Mouse (Mus musculus) frontal cortex, postnatal 10 days (tissue): ENCODE data around the gene Nck2.

Experiments
- DNase-seq, 2 experiments: peaks; one replicate each; pipeline ENCODE4 v3.0.0; 2022; ENCODE audit warnings: low spot score in 2 of 2, mixed read lengths in 1 of 2

Nck2 gene

DNA sequence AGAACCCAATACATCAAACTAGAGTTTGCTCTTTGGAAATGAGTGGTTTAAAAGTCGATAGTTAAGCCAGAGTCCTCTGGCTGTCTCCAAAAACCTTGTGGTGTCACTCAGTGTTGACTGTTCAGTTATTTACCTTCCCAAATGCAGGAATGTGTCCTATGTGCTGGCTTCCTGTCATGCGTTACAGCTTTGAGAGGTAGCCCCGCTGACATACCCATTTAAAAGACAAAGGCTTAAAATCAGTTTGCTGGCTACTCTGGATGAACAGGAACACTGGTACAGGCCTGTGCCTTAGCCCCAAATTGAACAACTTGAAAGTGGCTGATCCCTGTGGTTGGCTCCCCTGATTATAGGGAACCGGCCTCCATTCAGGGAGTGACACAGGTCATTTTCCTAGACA lies 126.7 kb downstream of the Nck2 start:
- DNase-seq: no peak

DNA sequence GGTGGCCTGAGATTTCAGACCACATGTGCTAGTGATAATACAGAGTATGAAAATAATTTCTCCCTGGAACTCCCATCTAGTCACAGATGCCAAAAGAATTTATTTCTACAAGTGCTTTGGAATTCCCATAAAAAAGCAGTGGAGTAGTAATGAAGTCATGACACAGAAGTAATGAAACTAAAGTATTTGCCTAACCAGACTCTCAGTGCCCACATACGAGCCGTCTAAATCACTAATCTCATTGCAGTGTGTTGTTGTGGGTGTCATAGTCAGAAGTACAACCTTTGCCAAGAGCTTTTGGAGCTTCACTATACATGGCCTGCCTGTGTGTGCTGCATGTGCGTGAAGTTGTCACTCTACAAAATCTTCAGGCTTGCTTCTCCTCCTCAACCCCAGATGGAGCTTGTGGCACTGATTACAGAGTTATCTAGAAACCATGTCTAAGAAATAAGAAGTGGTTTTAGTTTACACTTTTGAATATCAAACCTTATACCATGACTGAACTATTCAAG lies 130.5 kb downstream of the Nck2 start:
- DNase-seq: no peak

DNA sequence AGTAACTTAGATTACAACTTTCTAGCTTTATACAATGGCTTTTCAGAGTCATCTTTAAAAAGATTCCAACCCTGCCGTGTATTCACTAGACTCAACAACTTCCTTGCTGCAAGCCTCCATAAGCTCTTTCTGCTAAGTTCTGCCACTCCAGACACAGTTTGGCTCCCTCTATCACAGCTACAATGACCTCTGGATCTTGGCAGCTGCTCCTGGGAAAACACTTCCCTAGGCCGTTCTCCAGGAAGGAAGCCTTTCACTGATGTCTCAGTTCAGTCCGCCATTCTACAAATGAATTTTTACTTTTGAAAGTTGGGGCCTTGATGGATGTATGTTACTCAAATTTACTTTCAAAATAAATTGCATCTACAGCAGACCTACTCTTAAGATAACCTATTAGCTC lies 133.0 kb downstream of the Nck2 start:
- no peak for DNase-seq

DNA sequence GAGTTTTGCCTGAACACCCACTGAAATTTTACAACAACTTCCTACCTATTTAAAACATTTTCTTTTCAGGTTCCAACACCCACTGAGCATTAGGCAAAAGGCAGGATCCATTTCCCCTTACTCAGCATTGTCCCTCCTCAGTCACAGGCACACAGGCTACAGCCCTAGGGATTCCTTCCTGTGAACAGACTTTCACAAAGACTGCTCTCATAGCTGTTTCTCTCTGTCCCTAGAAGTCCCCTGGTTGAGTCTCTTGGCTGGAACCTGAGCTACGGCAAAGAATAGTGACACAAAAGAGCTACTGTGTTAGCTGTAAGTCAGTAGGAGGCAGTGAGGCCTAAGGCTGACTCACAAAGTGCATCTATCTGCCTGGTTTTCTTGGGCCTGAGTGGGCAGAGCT lies 139.2 kb downstream of the Nck2 start:
- no peak for DNase-seq

DNA sequence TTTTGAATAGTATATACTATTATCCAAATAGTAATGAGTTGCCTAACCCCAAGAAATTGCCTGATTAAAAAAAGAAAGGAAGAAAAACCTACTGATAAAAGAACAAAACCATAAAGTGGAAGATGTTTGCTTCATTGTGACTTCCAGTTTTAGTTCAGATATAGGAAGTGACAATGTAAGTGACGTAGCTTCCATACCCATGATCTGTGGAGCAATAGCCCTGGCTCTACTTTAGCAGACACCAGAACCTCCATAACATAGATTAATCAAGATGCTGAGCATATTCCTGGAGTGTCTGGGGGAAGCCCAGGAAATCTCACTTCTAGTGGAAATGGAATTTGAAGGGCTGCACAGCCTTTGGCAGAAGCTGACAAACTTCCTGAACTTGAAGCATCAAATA lies 144.6 kb downstream of the Nck2 start:
- no peak for DNase-seq

DNA sequence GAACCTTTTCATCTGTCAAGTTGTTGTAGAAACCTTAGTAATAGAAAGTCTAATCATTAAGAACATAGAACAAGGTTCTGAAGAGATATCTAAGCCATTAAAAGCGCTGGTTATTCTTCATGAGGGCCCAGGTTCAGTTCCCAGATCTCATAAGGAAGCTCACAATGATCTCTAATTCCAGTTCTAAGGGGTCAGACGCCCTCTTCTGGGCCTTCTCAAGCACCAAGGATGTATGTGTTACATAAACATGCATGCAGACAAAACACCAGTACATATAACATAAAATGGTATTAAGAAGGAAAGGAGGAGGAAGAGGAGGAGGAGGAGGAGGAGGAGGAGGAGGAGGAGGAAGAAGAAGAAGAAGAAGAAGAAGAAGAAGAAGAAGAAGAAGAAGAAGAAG lies 145.5 kb downstream of the Nck2 start:
- DNase-seq: no peak

DNA sequence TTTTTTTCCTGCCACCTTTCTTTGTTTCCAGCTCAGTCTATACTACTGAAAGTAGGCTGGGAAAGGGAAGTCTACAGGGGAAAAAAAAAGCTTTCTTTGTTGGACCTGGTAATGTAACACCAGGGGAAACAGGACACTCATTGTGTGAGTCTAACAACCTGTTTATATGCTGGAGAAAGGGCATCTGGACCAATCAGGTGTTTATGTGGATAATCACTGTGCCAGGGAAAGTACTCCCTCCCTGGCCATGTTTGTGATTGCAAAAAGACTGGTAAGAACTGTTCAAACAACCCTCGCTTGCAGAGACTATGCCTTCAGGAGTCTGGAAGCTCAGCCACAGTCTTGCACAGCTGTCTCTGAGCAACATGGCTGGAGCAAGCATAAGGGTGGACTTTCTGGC lies 146.3 kb downstream of the Nck2 start:
- no peak for DNase-seq

DNA sequence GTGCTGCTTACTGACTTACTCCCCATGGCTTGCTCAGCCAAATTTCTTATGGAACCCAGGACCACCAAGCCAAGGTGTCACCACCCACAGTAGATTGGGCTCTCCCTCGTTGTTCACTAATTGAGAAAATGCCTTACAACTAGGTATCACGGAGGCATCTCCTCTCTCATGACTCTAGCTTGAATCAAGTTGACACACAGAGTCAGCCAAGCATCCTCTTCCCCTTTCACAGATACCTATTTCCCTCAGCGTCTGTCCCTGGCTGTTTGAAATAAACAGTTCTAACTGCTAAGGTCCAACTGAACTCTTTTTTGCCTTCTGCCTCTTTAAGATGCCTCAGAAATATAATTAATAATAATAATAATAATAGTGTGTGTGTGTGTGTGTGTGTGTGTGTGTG lies 148.7 kb downstream of the Nck2 start:
- no peak for DNase-seq

DNA sequence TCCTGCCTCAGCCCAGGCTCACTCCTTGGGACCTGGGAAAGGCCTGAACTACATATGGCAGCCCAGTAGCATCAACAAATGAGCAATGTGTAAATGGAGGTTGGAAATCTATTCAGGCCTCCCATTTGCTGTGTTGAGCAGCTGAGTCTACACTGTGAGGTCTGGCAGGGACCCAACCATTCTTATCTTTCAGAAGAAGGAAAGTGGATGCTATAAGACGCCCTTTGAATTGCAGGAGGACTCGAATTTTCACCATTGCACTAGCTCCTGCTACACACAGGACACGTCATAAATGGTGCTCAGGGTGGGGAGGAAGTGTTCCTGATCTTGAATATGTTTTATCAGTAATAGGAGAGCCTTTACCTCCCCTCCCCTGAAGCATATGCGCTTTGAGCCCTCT lies 150.4 kb downstream of the Nck2 start:
- no peak for DNase-seq

DNA sequence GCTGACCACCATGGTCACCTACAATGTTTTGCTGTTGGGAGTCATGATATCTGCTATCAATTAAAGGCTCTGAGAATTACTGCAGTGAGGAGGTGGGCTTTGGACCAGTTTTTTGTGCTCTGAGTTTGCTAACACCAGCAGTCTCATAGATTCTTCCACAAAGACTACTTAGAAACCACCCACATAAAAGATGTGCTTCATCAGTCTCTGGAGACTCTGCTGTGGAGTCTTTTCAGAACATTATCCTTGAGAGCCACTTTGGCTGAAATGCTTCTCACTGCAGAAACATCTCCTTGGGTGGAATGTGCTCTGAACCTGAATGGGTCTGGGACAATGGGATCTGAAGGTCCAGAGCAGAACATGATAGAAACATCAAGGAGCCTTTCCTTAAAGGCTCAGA lies 153.4 kb downstream of the Nck2 start:
- no peak for DNase-seq

DNA sequence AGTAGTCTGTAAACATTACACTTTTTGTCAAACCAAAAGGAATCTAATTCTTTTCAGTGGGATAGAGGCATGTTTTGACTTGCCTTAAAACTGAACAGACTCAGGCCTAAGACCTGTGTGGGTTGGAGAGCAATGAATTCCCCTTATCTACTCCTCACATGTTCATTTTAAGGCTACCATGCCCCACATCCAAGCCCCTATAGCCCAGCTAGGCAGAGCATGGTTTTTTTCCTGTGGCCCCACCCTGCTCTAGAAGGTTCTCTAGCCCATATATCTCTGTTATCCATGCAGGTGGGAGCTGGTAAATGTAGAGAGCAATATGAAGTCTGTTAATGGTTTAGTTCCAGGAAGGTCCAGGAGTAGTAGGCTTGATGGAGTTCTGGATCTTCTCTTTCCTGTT lies 155.1 kb downstream of the Nck2 start:
- no peak for DNase-seq

DNA sequence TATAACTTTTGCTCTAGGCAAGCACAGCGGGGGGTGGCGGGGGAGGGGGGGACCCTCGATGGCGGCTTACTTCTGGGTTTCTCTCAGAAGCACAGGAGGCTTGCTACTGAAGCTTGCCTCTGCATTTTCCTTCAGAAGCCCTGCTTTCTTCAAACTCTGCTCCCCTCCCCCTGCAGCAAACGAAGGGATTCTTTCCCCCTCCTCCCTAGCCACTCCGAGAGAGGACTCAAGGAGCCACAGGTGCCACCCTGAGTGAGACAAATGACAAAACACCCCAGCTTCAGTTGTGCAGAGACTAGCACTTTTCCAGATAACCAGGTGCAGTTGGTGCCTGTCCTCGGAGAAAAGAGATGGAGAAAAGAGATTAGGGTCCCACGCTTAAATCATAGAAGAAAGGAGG lies 156.7 kb downstream of the Nck2 start:
- DNase-seq: no peak

DNA sequence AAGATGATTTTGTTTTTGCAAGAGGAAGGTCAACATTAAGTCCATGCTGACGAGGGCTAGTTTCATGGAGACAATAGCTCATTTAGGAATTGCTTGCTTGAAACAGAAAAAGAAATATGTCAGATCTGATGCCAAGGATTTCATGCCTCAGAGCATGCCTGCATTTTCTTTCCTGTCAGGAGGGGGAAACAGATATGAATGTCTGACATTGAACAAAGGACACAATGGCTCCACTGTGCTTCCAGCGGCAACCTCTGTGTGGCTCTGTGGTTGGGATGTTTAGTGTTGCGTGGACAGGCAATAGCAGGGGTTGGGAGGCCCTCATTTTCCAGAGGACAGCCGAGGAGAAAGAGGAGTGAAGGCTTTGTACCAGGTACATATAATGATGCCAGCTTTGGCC lies 171.6 kb downstream of the Nck2 start:
- DNase-seq: no peak
